Mouse (Mus musculus): ENCODE measurements at regions not wholly inside any gene's neighbourhood (a gene's known extent, or its start where the extent isn't known, plus 50 kb on each side); places are given as distances from the start of the nearest gene placed in this dataset.

- no peak for DNase-seq (ENCODE audit: low spot score)
Measured at GRCm38 (mm10) chr10:17367026-17367425, 356.0 kb upstream of the Cited2 start.

GRCm38 (mm10) chr10:17367430-17367829, 355.6 kb upstream of the Cited2 start:
- DNase-seq (ENCODE audit: low spot score) = no peak

- DNase-seq (ENCODE audit: low spot score) = no peak
Measured at GRCm38 (mm10) chr10:17368636-17369035, 354.4 kb upstream of the Cited2 start.

- DNase-seq (ENCODE audit: low spot score) = no peak
Measured at GRCm38 (mm10) chr10:17372905-17373304, 350.1 kb upstream of the Cited2 start.

GRCm38 (mm10) chr10:17374047-17374446, 349.0 kb upstream of the Cited2 start:
- DNase-seq (ENCODE audit: low spot score) = no peak

- DNase-seq (ENCODE audit: low spot score) = no peak
Measured at GRCm38 (mm10) chr10:17382990-17383389, 340.0 kb upstream of the Cited2 start.

- peak; percentile 3 for DNase-seq (ENCODE audit: low spot score)
Measured at GRCm38 (mm10) chr10:17385181-17385580, 337.8 kb upstream of the Cited2 start.

GRCm38 (mm10) chr10:17387296-17387695, 335.7 kb upstream of the Cited2 start:
- no peak for DNase-seq (ENCODE audit: low spot score)

GRCm38 (mm10) chr10:17395495-17396224, 327.4 kb upstream of the Cited2 start:
- DNase-seq (ENCODE audit: low spot score) = no peak

GRCm38 (mm10) chr10:17403899-17404298, 319.1 kb upstream of the Cited2 start:
- DNase-seq (ENCODE audit: low spot score) = no peak

- no peak for DNase-seq (ENCODE audit: low spot score)
Measured at GRCm38 (mm10) chr10:17407854-17408606, 315.0 kb upstream of the Cited2 start.

GRCm38 (mm10) chr10:17408781-17409180, 314.2 kb upstream of the Cited2 start:
- no peak for DNase-seq (ENCODE audit: low spot score)

GRCm38 (mm10) chr10:17411300-17411987, 311.6 kb upstream of the Cited2 start:
- peak; percentile 10 for DNase-seq (ENCODE audit: low spot score)

GRCm38 (mm10) chr10:17415112-17415511, 307.9 kb upstream of the Cited2 start:
- DNase-seq (ENCODE audit: low spot score) = no peak

- no peak for DNase-seq (ENCODE audit: low spot score)
Measured at GRCm38 (mm10) chr10:17416121-17416520, 306.9 kb upstream of the Cited2 start.

GRCm38 (mm10) chr10:17417394-17417793, 305.6 kb upstream of the Cited2 start:
- no peak for DNase-seq (ENCODE audit: low spot score)

GRCm38 (mm10) chr10:17418227-17418685, 304.8 kb upstream of the Cited2 start:
- no peak for DNase-seq (ENCODE audit: low spot score)

- DNase-seq (ENCODE audit: low spot score) = no peak
Measured at GRCm38 (mm10) chr10:17423584-17424278, 299.3 kb upstream of the Cited2 start.

- no peak for DNase-seq (ENCODE audit: low spot score)
Measured at GRCm38 (mm10) chr10:17426197-17426596, 296.8 kb upstream of the Cited2 start.

GRCm38 (mm10) chr10:17427316-17427715, 295.7 kb upstream of the Cited2 start:
- no peak for DNase-seq (ENCODE audit: low spot score)

- no peak for DNase-seq (ENCODE audit: low spot score)
Measured at GRCm38 (mm10) chr10:17428315-17428714, 294.7 kb upstream of the Cited2 start.

- no peak for DNase-seq (ENCODE audit: low spot score)
Measured at GRCm38 (mm10) chr10:17431068-17431467, 291.9 kb upstream of the Cited2 start.

Data from urinary bladder, postnatal 25 days (tissue).